Mouse (Mus musculus) lung, postnatal 0 days (tissue): ENCODE data around the gene Tunar. TPM values are rescaled to one million over a fixed set of nuclear protein-coding genes. Genes with fewer than 3 reads are reported as not detected.

ENCODE experiments used
- ATAC-seq: fragments of 200-750 bp; cut with Nextera tagmentation; 2 replicates; pipeline ENCODE4 v1.8.0; 2017; ENCODE audit warnings: moderate library complexity
- DNase-seq: peaks from one replicate; pipeline ENCODE4 v3.0.0-alpha.2; 2016; ENCODE audit warnings: low spot score
- H3K27ac ChIP-seq: fragments of 300-500 bp; sonication (generic); 2 replicates; pipeline ENCODE4 v1.5.1; 2014; ENCODE audit warnings: antibody characterized with exemption, mild to moderate bottlenecking, low read length, mixed read lengths
- H3K27me3 ChIP-seq: fragments of 300-500 bp; sonication (generic); replicated peaks from 2 replicates; pipeline ENCODE4 v1.6.1; 2014; ENCODE audit warnings: low read length, mixed read lengths; ENCODE audit not compliant: insufficient read depth
- H3K36me3 ChIP-seq: fragments of 300-500 bp; sonication (generic); 2 replicates; pipeline ENCODE4 v1.6.1; 2014; ENCODE audit warnings: low read length, mixed read lengths; ENCODE audit not compliant: insufficient read depth
- H3K4me1 ChIP-seq: fragments of 300-500 bp; sonication (generic); 2 replicates; pipeline ENCODE4 v1.6.1; 2014; ENCODE audit warnings: antibody characterized with exemption, low read depth, low read length, mixed read lengths; ENCODE audit not compliant: insufficient read depth
- H3K4me2 ChIP-seq: fragments of 300-500 bp; sonication (generic); replicated peaks from 2 replicates; pipeline ENCODE4 v1.6.1; 2014; ENCODE audit warnings: low read depth, mild to moderate bottlenecking, low read length, moderate library complexity, mixed read lengths
- H3K4me3 ChIP-seq: fragments of 300-500 bp; sonication (generic); 2 replicates; pipeline ENCODE4 v1.5.1; 2014; ENCODE audit warnings: low read depth, low read length
- H3K9ac ChIP-seq: fragments of 300-500 bp; sonication (generic); replicated peaks from 2 replicates; pipeline ENCODE4 v1.6.1; 2014; ENCODE audit warnings: low read depth, mild to moderate bottlenecking
- H3K9me3 ChIP-seq: fragments of 300-500 bp; sonication (generic); 2 replicates; pipeline ENCODE4 v1.6.1; 2016; ENCODE audit warnings: low read length, mixed read lengths
- CTCF ChIP-seq: IDR thresholded peaks from 2 replicates; pipeline ENCODE4 v1.5.1; 2016; ENCODE audit warnings: antibody characterized with exemption, mild to moderate bottlenecking
- EP300 ChIP-seq: IDR thresholded peaks from 2 replicates; pipeline ENCODE4 v1.6.1; 2016; ENCODE audit warnings: antibody characterized with exemption, mild to moderate bottlenecking, control low read depth
- WGBS: fragments of 180-500 bp; shearing (Covaris S2); extraction: QIAGEN DNeasy Blood & Tissue Kit; methylation state at CpG from one replicate; pipeline ENCODE4 v1.1.7; 2014; 5-methylcytosine and 5-hydroxymethylcytosine counted together
- polyA plus RNA-seq: library from polyadenylated mRNA; unstranded; fragments of >200 nt; fragmentation: Nextera tagmentation; extraction: Ambion mirVana; gene quantifications from 2 replicates; pipeline ENCODE4 v1.2.1, GENCODE M21; 2015

Gene Tunar
- polyA plus RNA-seq, result not detected in 2 replicates

- TF ChIP-seq EP300 (no peak), CTCF (no peak)
- Histone ChIP-seq H3K36me3 (no peaks in the 10 kb centered on the region), H3K9ac (no peak within 1 kb of the TSS), H3K27ac (no peak within 1 kb of the TSS), H3K9me3 (no peaks in the 10 kb centered on the region), H3K4me3 (no peak within 1 kb of the TSS), H3K4me2 (no peak within 1 kb of the TSS), H3K4me1 (peaks cover 3% of the 10 kb centered on the region; the same call in 1 of the 2 replicates), H3K27me3 (peaks cover 27% of the 10 kb centered on the region)
- 82% methylated on average over 2 of the region's 2 CpGs for WGBS
- DNase-seq (no peak), ATAC-seq (no peak)
Observed at GRCm38 (mm10) chr12:105333570-105333969, at the start of gene Tunar. Tunar (plus strand) TSS chr12:105333870.

GRCm38 (mm10) chr12:105312571-105313035 lies 21.1 kb upstream of the Tunar start:
- Histone ChIP-seq H3K9me3 (no peaks in the 10 kb centered on the region), H3K4me1 (no peaks in the 10 kb centered on the region), H3K4me3 (no peak overlapping the region), H3K4me2 (no peak overlapping the region), H3K9ac (no peak overlapping the region), H3K27ac (no peak overlapping the region), H3K36me3 (no peaks in the 10 kb centered on the region), H3K27me3 (no peaks in the 10 kb centered on the region)
- 62% methylated on average over 5 of the region's 5 CpGs for WGBS
- no peak for ATAC-seq
- DNase-seq, result no peak
- TF ChIP-seq CTCF (no peak), EP300 (no peak)

- WGBS, result 88% methylated on average over 1 of the region's 1 CpGs
- Histone ChIP-seq H3K4me3 (no peak overlapping the region), H3K9ac (no peak overlapping the region), H3K27ac (no peak overlapping the region), H3K4me1 (no peaks in the 10 kb centered on the region), H3K36me3 (no peaks in the 10 kb centered on the region), H3K9me3 (no peaks in the 10 kb centered on the region), H3K27me3 (no peaks in the 10 kb centered on the region), H3K4me2 (no peak overlapping the region)
- ATAC-seq, result no peak
- DNase-seq, result no peak
- TF ChIP-seq EP300 (no peak), CTCF (no peak)
Observed at GRCm38 (mm10) chr12:105314328-105314727, 19.3 kb upstream of the Tunar start.

- no peak overlapping the region for H3K4me3 ChIP-seq
- no peaks in the 10 kb centered on the region for H3K4me1 ChIP-seq
- H3K9me3 ChIP-seq, result no peaks in the 10 kb centered on the region
- no peak for TF ChIP-seq CTCF
- TF ChIP-seq EP300, result no peak
- no peaks in the 10 kb centered on the region for H3K36me3 ChIP-seq
- H3K9ac ChIP-seq, result no peak overlapping the region
- DNase-seq (peak; percentile 23), ATAC-seq (peak; percentile 35; the same call in 1 of the 2 replicates)
- WGBS, result 18% methylated on average over 6 of the region's 6 CpGs
- no peak overlapping the region for H3K27ac ChIP-seq
- no peaks in the 10 kb centered on the region for H3K27me3 ChIP-seq
- H3K4me2 ChIP-seq, result no peak overlapping the region
Observed at GRCm38 (mm10) chr12:105322160-105322559, 11.5 kb upstream of the Tunar start.

GRCm38 (mm10) chr12:105327051-105327450 lies 6.6 kb upstream of the Tunar start:
- TF ChIP-seq EP300 (no peak), CTCF (no peak)
- Histone ChIP-seq H3K4me3 (no peak overlapping the region), H3K27me3 (no peaks in the 10 kb centered on the region), H3K27ac (no peak overlapping the region), H3K4me2 (no peak overlapping the region), H3K36me3 (no peaks in the 10 kb centered on the region), H3K9me3 (no peaks in the 10 kb centered on the region), H3K9ac (no peak overlapping the region), H3K4me1 (no peaks in the 10 kb centered on the region)
- ATAC-seq (no peak), DNase-seq (no peak)
- WGBS, result 74% methylated on average over 5 of the region's 5 CpGs

GRCm38 (mm10) chr12:105328396-105328795 lies 5.3 kb upstream of the Tunar start:
- Histone ChIP-seq H3K4me1 (no peaks in the 10 kb centered on the region), H3K27me3 (no peaks in the 10 kb centered on the region), H3K9me3 (no peaks in the 10 kb centered on the region), H3K9ac (no peak overlapping the region), H3K27ac (no peak overlapping the region), H3K4me2 (no peak overlapping the region), H3K4me3 (no peak overlapping the region), H3K36me3 (no peaks in the 10 kb centered on the region)
- 52% methylated on average over 11 of the region's 11 CpGs for WGBS
- TF ChIP-seq EP300 (no peak), CTCF (no peak)
- DNase-seq (no peak), ATAC-seq (no peak)

GRCm38 (mm10) chr12:105336094-105336420 lies 2.4 kb downstream of the Tunar start:
- peaks cover 28% of the 10 kb centered on the region for H3K27me3 ChIP-seq

More at GRCm38 (mm10) chr12:105336094-105336420, 2.4 kb downstream of the Tunar start:
- H3K9ac ChIP-seq, result no peak overlapping the region
- 0 out of 2 replicates have a peak overlapping the region, but pooled peaks have one; percentile 76 for H3K4me2 ChIP-seq
- ATAC-seq (no peak), DNase-seq (no peak)
- no peak for TF ChIP-seq CTCF
- TF ChIP-seq EP300, result no peak
- peak overlapping the region; percentile 38; the same call in 1 of the 2 replicates for H3K4me3 ChIP-seq
- H3K36me3 ChIP-seq, result no peaks in the 10 kb centered on the region
- WGBS, result 23% methylated on average over 7 of the region's 8 CpGs
- H3K27ac ChIP-seq, result no peak overlapping the region
- peaks cover 3% of the 10 kb centered on the region; the same call in 1 of the 2 replicates for H3K4me1 ChIP-seq
- no peaks in the 10 kb centered on the region for H3K9me3 ChIP-seq
